Mouse (Mus musculus) midbrain, embryonic 12.5 days (tissue): ENCODE measurements at regions not wholly inside any gene's neighbourhood (a gene's known extent, or its start where the extent isn't known, plus 50 kb on each side); places are given as distances from the start of the nearest gene placed in this dataset.

Source experiments
- ATAC-seq: fragments of 200-750 bp; cut with Nextera tagmentation; 2 replicates; pipeline ENCODE4 v1.8.0; 2017; ENCODE audit warnings: low read depth, moderate TSS enrichment, moderate library complexity; ENCODE audit not compliant: low FRiP score
- H3K27ac ChIP-seq: fragments of 300-500 bp; sonication (generic); replicated peaks from 2 replicates; pipeline ENCODE4 v1.5.1; 2016; ENCODE audit warnings: mild to moderate bottlenecking
- H3K27me3 ChIP-seq: fragments of 300-500 bp; sonication (generic); 2 replicates; pipeline ENCODE4 v1.6.1; 2016; ENCODE audit warnings: mild to moderate bottlenecking
- H3K36me3 ChIP-seq: fragments of 300-500 bp; sonication (generic); 2 replicates; pipeline ENCODE4 v1.6.1; 2016
- H3K4me1 ChIP-seq: fragments of 300-500 bp; sonication (generic); 2 replicates; pipeline ENCODE4 v1.6.1; 2016
- H3K4me2 ChIP-seq: fragments of 300-500 bp; sonication (generic); replicated peaks from 2 replicates; pipeline ENCODE4 v1.6.1; 2016; ENCODE audit warnings: mild to moderate bottlenecking, moderate library complexity
- H3K4me3 ChIP-seq: fragments of 300-500 bp; sonication (generic); 2 replicates; pipeline ENCODE4 v1.5.1; 2016; ENCODE audit warnings: mild to moderate bottlenecking
- H3K9ac ChIP-seq: fragments of 300-500 bp; sonication (generic); replicated peaks from 2 replicates; pipeline ENCODE4 v1.6.1; 2016; ENCODE audit warnings: mild to moderate bottlenecking, moderate library complexity
- H3K9me3 ChIP-seq: fragments of 300-500 bp; sonication (generic); 2 replicates; pipeline ENCODE4 v1.6.1; 2016; ENCODE audit warnings: mild to moderate bottlenecking
- WGBS: fragments of 180-500 bp; shearing (Covaris S2); methylation state at CpG from one replicate; pipeline ENCODE4 v1.1.7; 2016; 5-methylcytosine and 5-hydroxymethylcytosine counted together

GRCm38 (mm10) chr9:14115521-14115920 is 159.3 kb upstream of the Sesn3 start:
- H3K4me1 ChIP-seq, result no peaks in the 10 kb centered on the region
- H3K27me3 ChIP-seq, result no peaks in the 10 kb centered on the region
- H3K4me2 ChIP-seq, result no peak overlapping the region
- H3K9me3 ChIP-seq, result no peaks in the 10 kb centered on the region
- no peaks in the 10 kb centered on the region for H3K36me3 ChIP-seq
- H3K9ac ChIP-seq, result no peak overlapping the region
- WGBS, result 91% methylated on average over 3 of the region's 3 CpGs
- H3K4me3 ChIP-seq, result no peak overlapping the region
- H3K27ac ChIP-seq, result no peak overlapping the region
- no peak for ATAC-seq

GRCm38 (mm10) chr9:14116097-14116840 is 158.6 kb upstream of the Sesn3 start:
- H3K36me3 ChIP-seq, result no peaks in the 10 kb centered on the region
- ATAC-seq, result no peak
- H3K4me3 ChIP-seq, result no peak overlapping the region
- H3K9ac ChIP-seq, result no peak overlapping the region
- no peaks in the 10 kb centered on the region for H3K9me3 ChIP-seq
- H3K4me1 ChIP-seq, result no peaks in the 10 kb centered on the region
- 79% methylated on average over 8 of the region's 8 CpGs for WGBS
- H3K4me2 ChIP-seq, result no peak overlapping the region
- no peak overlapping the region for H3K27ac ChIP-seq
- no peaks in the 10 kb centered on the region for H3K27me3 ChIP-seq

- WGBS, result 89% methylated on average over 5 of the region's 5 CpGs
- no peak overlapping the region for H3K27ac ChIP-seq
- ATAC-seq, result no peak
Measured at GRCm38 (mm10) chr9:14133372-14133771, 141.5 kb upstream of the Sesn3 start.

GRCm38 (mm10) chr9:14134894-14135450 is 139.9 kb upstream of the Sesn3 start:
- Histone ChIP-seq H3K4me3 (no peak overlapping the region), H3K9me3 (0 out of 2 replicates have a peak, but pooled peaks cover 4% of the 10 kb centered on the region), H3K27me3 (no peaks in the 10 kb centered on the region), H3K27ac (no peak overlapping the region), H3K4me2 (no peak overlapping the region), H3K36me3 (no peaks in the 10 kb centered on the region), H3K9ac (no peak overlapping the region), H3K4me1 (no peaks in the 10 kb centered on the region)
- 74% methylated on average over 6 of the region's 6 CpGs for WGBS
- ATAC-seq, result no peak

More at GRCm38 (mm10) chr9:14133372-14133771, 141.5 kb upstream of the Sesn3 start:
- Histone ChIP-seq H3K4me2 (no peak overlapping the region), H3K9me3 (0 out of 2 replicates have a peak, but pooled peaks cover 4% of the 10 kb centered on the region), H3K4me3 (no peak overlapping the region), H3K36me3 (no peaks in the 10 kb centered on the region), H3K9ac (no peak overlapping the region), H3K4me1 (no peaks in the 10 kb centered on the region), H3K27me3 (no peaks in the 10 kb centered on the region)

- WGBS, result 91% methylated on average over 4 of the region's 4 CpGs
- Histone ChIP-seq H3K4me3 (no peak overlapping the region), H3K9ac (no peak overlapping the region), H3K4me2 (no peak overlapping the region), H3K4me1 (no peaks in the 10 kb centered on the region), H3K36me3 (no peaks in the 10 kb centered on the region), H3K27ac (no peak overlapping the region), H3K9me3 (no peaks in the 10 kb centered on the region), H3K27me3 (no peaks in the 10 kb centered on the region)
- no peak for ATAC-seq
Measured at GRCm38 (mm10) chr9:14141321-14141720, 133.5 kb upstream of the Sesn3 start.

GRCm38 (mm10) chr9:14143988-14144387 is 130.9 kb upstream of the Sesn3 start:
- H3K9me3 ChIP-seq, result no peaks in the 10 kb centered on the region
- no peaks in the 10 kb centered on the region for H3K4me1 ChIP-seq
- H3K36me3 ChIP-seq, result no peaks in the 10 kb centered on the region
- no peak overlapping the region for H3K4me3 ChIP-seq
- H3K27me3 ChIP-seq, result no peaks in the 10 kb centered on the region
- WGBS, result 62% methylated on average over 2 of the region's 2 CpGs
- H3K4me2 ChIP-seq, result no peak overlapping the region
- no peak for ATAC-seq
- H3K27ac ChIP-seq, result no peak overlapping the region
- no peak overlapping the region for H3K9ac ChIP-seq

- Histone ChIP-seq H3K4me3 (no peak overlapping the region), H3K9ac (no peak overlapping the region), H3K4me1 (no peaks in the 10 kb centered on the region), H3K9me3 (no peaks in the 10 kb centered on the region), H3K36me3 (no peaks in the 10 kb centered on the region), H3K27ac (no peak overlapping the region), H3K27me3 (no peaks in the 10 kb centered on the region), H3K4me2 (no peak overlapping the region)
- whole genome bisulfite sequencing, result 85% methylated on average over 7 of the region's 7 CpGs
- ATAC-seq, result no peak
Measured at GRCm38 (mm10) chr9:14147088-14147487, 127.8 kb upstream of the Sesn3 start.

GRCm38 (mm10) chr9:14147731-14148130 is 127.1 kb upstream of the Sesn3 start:
- WGBS, result 76% methylated on average over 4 of the region's 4 CpGs
- H3K27me3 ChIP-seq, result no peaks in the 10 kb centered on the region
- H3K9me3 ChIP-seq, result no peaks in the 10 kb centered on the region
- H3K4me1 ChIP-seq, result no peaks in the 10 kb centered on the region
- no peak overlapping the region for H3K4me3 ChIP-seq
- no peak overlapping the region for H3K27ac ChIP-seq
- no peaks in the 10 kb centered on the region for H3K36me3 ChIP-seq
- no peak overlapping the region for H3K4me2 ChIP-seq
- H3K9ac ChIP-seq, result no peak overlapping the region
- no peak for ATAC-seq

GRCm38 (mm10) chr9:14150288-14150687 is 124.6 kb upstream of the Sesn3 start:
- H3K4me2 ChIP-seq, result no peak overlapping the region
- no peak overlapping the region for H3K9ac ChIP-seq
- no peak overlapping the region for H3K27ac ChIP-seq
- no peak overlapping the region for H3K4me3 ChIP-seq
- H3K9me3 ChIP-seq, result no peaks in the 10 kb centered on the region
- no peaks in the 10 kb centered on the region for H3K36me3 ChIP-seq
- no peak for ATAC-seq
- WGBS, result 89% methylated on average over 9 of the region's 9 CpGs
- no peaks in the 10 kb centered on the region for H3K27me3 ChIP-seq
- no peaks in the 10 kb centered on the region for H3K4me1 ChIP-seq

GRCm38 (mm10) chr9:14156967-14157366 is 117.9 kb upstream of the Sesn3 start:
- H3K4me3 ChIP-seq, result no peak overlapping the region
- no peak for ATAC-seq

GRCm38 (mm10) chr9:14158096-14158837 is 116.6 kb upstream of the Sesn3 start:
- H3K4me2 ChIP-seq, result no peak overlapping the region
- ATAC-seq, result no peak

More at GRCm38 (mm10) chr9:14156967-14157366, 117.9 kb upstream of the Sesn3 start:
- Histone ChIP-seq H3K4me1 (0 out of 2 replicates have a peak, but pooled peaks cover 6% of the 10 kb centered on the region), H3K9ac (no peak overlapping the region), H3K36me3 (no peaks in the 10 kb centered on the region), H3K4me2 (no peak overlapping the region), H3K9me3 (no peaks in the 10 kb centered on the region), H3K27me3 (no peaks in the 10 kb centered on the region), H3K27ac (no peak overlapping the region)
- WGBS, result 82% methylated on average over 1 of the region's 1 CpGs

GRCm38 (mm10) chr9:14160207-14160606 is 114.7 kb upstream of the Sesn3 start:
- 0 out of 2 replicates have a peak, but pooled peaks cover 6% of the 10 kb centered on the region for H3K4me1 ChIP-seq
- H3K27ac ChIP-seq, result no peak overlapping the region
- H3K9ac ChIP-seq, result no peak overlapping the region
- 89% methylated on average over 1 of the region's 1 CpGs for WGBS
- no peak for ATAC-seq
- 0 out of 2 replicates have a peak, but pooled peaks cover 4% of the 10 kb centered on the region for H3K9me3 ChIP-seq
- no peaks in the 10 kb centered on the region for H3K36me3 ChIP-seq
- H3K27me3 ChIP-seq, result no peaks in the 10 kb centered on the region
- H3K4me2 ChIP-seq, result no peak overlapping the region
- no peak overlapping the region for H3K4me3 ChIP-seq

More at GRCm38 (mm10) chr9:14158096-14158837, 116.6 kb upstream of the Sesn3 start:
- Histone ChIP-seq H3K4me1 (0 out of 2 replicates have a peak, but pooled peaks cover 6% of the 10 kb centered on the region), H3K4me3 (no peak overlapping the region), H3K36me3 (no peaks in the 10 kb centered on the region), H3K27me3 (no peaks in the 10 kb centered on the region), H3K9ac (no peak overlapping the region), H3K27ac (no peak overlapping the region), H3K9me3 (0 out of 2 replicates have a peak, but pooled peaks cover under 1% of the 10 kb centered on the region)
- WGBS, result 16% methylated on average over 9 of the region's 9 CpGs
